Mouse (Mus musculus): ENCODE measurements around the gene Chd8. TPM values are rescaled to one million over a fixed set of nuclear protein-coding genes. Genes with fewer than 3 reads are reported as not detected.

Chd8 gene
- polyA plus RNA-seq, 1 experiment from 2014 or later: 38.0 TPM

- Histone ChIP-seq H3K36me3 (ENCODE audit: control insufficient read depth, insufficient read depth, low read length) (peaks cover 51% of the 10 kb centered on the region), H3K27ac (ENCODE audit: low read depth, low read length) (no peak overlapping the region), H3K9ac (ENCODE audit: low read depth, low read length) (no peak overlapping the region), H3K27me3 (replicated peaks; ENCODE audit: control insufficient read depth, insufficient read depth, low read length) (no peaks in the 10 kb centered on the region), H3K4me1 (replicated peaks; ENCODE audit: control insufficient read depth, insufficient read depth, low read length) (no peaks in the 10 kb centered on the region), H3K4me3 (ENCODE audit: low read depth, low read length) (no peak overlapping the region), H3K4me2 (no peak overlapping the region), H3K9me3 (ENCODE audit: control insufficient read depth, low read length) (no peaks in the 10 kb centered on the region)
- no peak for ATAC-seq (replicated peaks; ENCODE audit: low FRiP score)
- DNase-seq (ENCODE audit: low spot score): no peak
- 91% methylated on average over 7 of the region's 7 CpGs for WGBS
Observed at GRCm38 (mm10) chr14:52235165-52235564, 22.4 kb downstream of the Chd8 start.

- Histone ChIP-seq H3K9me3 (ENCODE audit: control insufficient read depth, low read length) (no peaks in the 10 kb centered on the region), H3K4me2 (no peak overlapping the region), H3K27ac (ENCODE audit: low read depth, low read length) (no peak overlapping the region), H3K4me1 (replicated peaks; ENCODE audit: control insufficient read depth, insufficient read depth, low read length) (no peaks in the 10 kb centered on the region), H3K4me3 (ENCODE audit: low read depth, low read length) (no peak overlapping the region), H3K27me3 (replicated peaks; ENCODE audit: control insufficient read depth, insufficient read depth, low read length) (no peaks in the 10 kb centered on the region), H3K36me3 (ENCODE audit: control insufficient read depth, insufficient read depth, low read length) (peaks cover 54% of the 10 kb centered on the region), H3K9ac (ENCODE audit: low read depth, low read length) (no peak overlapping the region)
- ATAC-seq (replicated peaks; ENCODE audit: low FRiP score): no peak; the same call in 1 of the 2 replicates
- DNase-seq (ENCODE audit: low spot score): no peak
- WGBS: 73% methylated on average over 6 of the region's 6 CpGs
Observed at GRCm38 (mm10) chr14:52232249-52232648, 25.3 kb downstream of the Chd8 start.

- Histone ChIP-seq H3K4me1 (replicated peaks; ENCODE audit: control insufficient read depth, insufficient read depth, low read length) (no peaks in the 10 kb centered on the region), H3K27me3 (replicated peaks; ENCODE audit: control insufficient read depth, insufficient read depth, low read length) (no peaks in the 10 kb centered on the region), H3K4me3 (ENCODE audit: low read depth, low read length) (no peak overlapping the region), H3K27ac (ENCODE audit: low read depth, low read length) (no peak overlapping the region), H3K9ac (ENCODE audit: low read depth, low read length) (no peak overlapping the region), H3K4me2 (no peak overlapping the region), H3K9me3 (ENCODE audit: control insufficient read depth, low read length) (no peaks in the 10 kb centered on the region), H3K36me3 (ENCODE audit: control insufficient read depth, insufficient read depth, low read length) (peaks cover 35% of the 10 kb centered on the region)
- WGBS: 68% methylated on average over 2 of the region's 2 CpGs
- ATAC-seq (replicated peaks; ENCODE audit: low FRiP score): no peak
- no peak for DNase-seq (ENCODE audit: low spot score)
Observed at GRCm38 (mm10) chr14:52225972-52226371, 31.6 kb downstream of the Chd8 start.

- DNase-seq (ENCODE audit: low spot score) (no peak), ATAC-seq (replicated peaks; ENCODE audit: low FRiP score) (no peak)
- Histone ChIP-seq H3K27me3 (replicated peaks; ENCODE audit: control insufficient read depth, insufficient read depth, low read length) (no peaks in the 10 kb centered on the region), H3K4me2 (no peak overlapping the region), H3K27ac (ENCODE audit: low read depth, low read length) (no peak overlapping the region), H3K9ac (ENCODE audit: low read depth, low read length) (no peak overlapping the region), H3K4me1 (replicated peaks; ENCODE audit: control insufficient read depth, insufficient read depth, low read length) (no peaks in the 10 kb centered on the region), H3K36me3 (ENCODE audit: control insufficient read depth, insufficient read depth, low read length) (peaks cover 44% of the 10 kb centered on the region), H3K4me3 (ENCODE audit: low read depth, low read length) (no peak overlapping the region), H3K9me3 (ENCODE audit: control insufficient read depth, low read length) (no peaks in the 10 kb centered on the region)
- WGBS: 84% methylated on average over 5 of the region's 5 CpGs
Observed at GRCm38 (mm10) chr14:52217261-52217660, 40.3 kb downstream of the Chd8 start.

- peaks cover 18% of the 10 kb centered on the region for H3K4me1 ChIP-seq (replicated peaks; ENCODE audit: control insufficient read depth, insufficient read depth, low read length)
- H3K4me2 ChIP-seq: peak overlapping the region; percentile 65
- no peak overlapping the region for H3K4me3 ChIP-seq (ENCODE audit: low read depth, low read length)
- H3K27ac ChIP-seq (ENCODE audit: low read depth, low read length): peak overlapping the region; percentile 98; the same call in 1 of the 2 replicates
- H3K27me3 ChIP-seq (replicated peaks; ENCODE audit: control insufficient read depth, insufficient read depth, low read length): no peaks in the 10 kb centered on the region
- DNase-seq (ENCODE audit: low spot score) (no peak), ATAC-seq (replicated peaks; ENCODE audit: low FRiP score) (no peak)
- no peaks in the 10 kb centered on the region for H3K9me3 ChIP-seq (ENCODE audit: control insufficient read depth, low read length)
- H3K9ac ChIP-seq (ENCODE audit: low read depth, low read length): no peak overlapping the region
- WGBS: 70% methylated on average over 4 of the region's 4 CpGs
- H3K36me3 ChIP-seq (ENCODE audit: control insufficient read depth, insufficient read depth, low read length): peaks cover 25% of the 10 kb centered on the region
Observed at GRCm38 (mm10) chr14:52199412-52199811, 58.2 kb downstream of the Chd8 start.

- no peaks in the 10 kb centered on the region for H3K9me3 ChIP-seq (ENCODE audit: control insufficient read depth, low read length)
- DNase-seq (ENCODE audit: low spot score) (no peak), ATAC-seq (replicated peaks; ENCODE audit: low FRiP score) (no peak)
- peak overlapping the region; percentile 99 for H3K4me3 ChIP-seq (ENCODE audit: low read depth, low read length)
- H3K27ac ChIP-seq (ENCODE audit: low read depth, low read length): peak overlapping the region; percentile 98; the same call in 1 of the 2 replicates
- peaks cover 18% of the 10 kb centered on the region for H3K4me1 ChIP-seq (replicated peaks; ENCODE audit: control insufficient read depth, insufficient read depth, low read length)
- H3K9ac ChIP-seq (ENCODE audit: low read depth, low read length): peak overlapping the region; percentile 32; the same call in 1 of the 2 replicates
- H3K4me2 ChIP-seq: peak overlapping the region; percentile 65
- H3K36me3 ChIP-seq (ENCODE audit: control insufficient read depth, insufficient read depth, low read length): peaks cover 26% of the 10 kb centered on the region
- WGBS: 25% methylated on average over 3 of the region's 3 CpGs
- H3K27me3 ChIP-seq (replicated peaks; ENCODE audit: control insufficient read depth, insufficient read depth, low read length): no peaks in the 10 kb centered on the region
Observed at GRCm38 (mm10) chr14:52198141-52198540, 59.4 kb downstream of the Chd8 start.

GRCm38 (mm10) chr14:52197156-52197878 is 60.3 kb downstream of the Chd8 start, which contains the start of gene Supt16:
Gene Supt16 (minus strand): TSS chr14:52197416.
- DNase-seq (ENCODE audit: low spot score) (peak; percentile 88), ATAC-seq (replicated peaks; ENCODE audit: low FRiP score) (peak; percentile 90)
- WGBS: under 1% methylated on average over 59 of the region's 59 CpGs
- H3K9me3 ChIP-seq (ENCODE audit: control insufficient read depth, low read length): no peaks in the 10 kb centered on the region
- H3K27ac ChIP-seq (ENCODE audit: low read depth, low read length): peak within 1 kb of the TSS; percentile 98
- no peaks in the 10 kb centered on the region for H3K27me3 ChIP-seq (replicated peaks; ENCODE audit: control insufficient read depth, insufficient read depth, low read length)
- peak within 1 kb of the TSS; percentile 98 for H3K9ac ChIP-seq (ENCODE audit: low read depth, low read length)
- H3K4me3 ChIP-seq (ENCODE audit: low read depth, low read length): peak within 1 kb of the TSS; percentile 99
- peak within 1 kb of the TSS; percentile 65 for H3K4me2 ChIP-seq
- H3K4me1 ChIP-seq (replicated peaks; ENCODE audit: control insufficient read depth, insufficient read depth, low read length): peaks cover 18% of the 10 kb centered on the region
- peaks cover 21% of the 10 kb centered on the region for H3K36me3 ChIP-seq (ENCODE audit: control insufficient read depth, insufficient read depth, low read length)

GRCm38 (mm10) chr14:52196230-52197155 is 61.1 kb downstream of the Chd8 start:
- Histone ChIP-seq H3K4me1 (replicated peaks; ENCODE audit: control insufficient read depth, insufficient read depth, low read length) (peaks cover 18% of the 10 kb centered on the region), H3K4me3 (ENCODE audit: low read depth, low read length) (peak overlapping the region; percentile 99), H3K27me3 (replicated peaks; ENCODE audit: control insufficient read depth, insufficient read depth, low read length) (no peaks in the 10 kb centered on the region), H3K27ac (ENCODE audit: low read depth, low read length) (peak overlapping the region; percentile 98), H3K9ac (ENCODE audit: low read depth, low read length) (peak overlapping the region; percentile 98), H3K4me2 (peak overlapping the region; percentile 65), H3K36me3 (ENCODE audit: control insufficient read depth, insufficient read depth, low read length) (peaks cover 16% of the 10 kb centered on the region), H3K9me3 (ENCODE audit: control insufficient read depth, low read length) (no peaks in the 10 kb centered on the region)
- DNase-seq (ENCODE audit: low spot score) (no peak), ATAC-seq (replicated peaks; ENCODE audit: low FRiP score) (0 out of 2 replicates have a peak, but pooled peaks have one; percentile 6)
- under 1% methylated on average over 53 of the region's 59 CpGs for WGBS

All from liver, embryonic 11.5 days (tissue).